Mouse (Mus musculus) MEL (cell line): ENCODE measurements around the gene Dennd2a. TPM values are rescaled to one million over a fixed set of nuclear protein-coding genes. Genes with fewer than 3 reads are reported as not detected.
"Not testable (repeated sequence)": the region's sequence is repeated elsewhere in the genome, so short reads cannot be mapped to it uniquely, and the experiment has no call there.

Experiments
- DNase-seq: peaks from one replicate; pipeline ENCODE4 v3.0.0; 2011; ENCODE audit warnings: low read depth, low spot score
- H3K27ac ChIP-seq: 2 replicates; pipeline ENCODE4 v1.5.1; 2012; ENCODE audit warnings: low read depth, mild to moderate bottlenecking, control low read depth, low read length, moderate library complexity; ENCODE audit not compliant: control insufficient read depth
- H3K27me3 ChIP-seq, 2 experiments: fragments of 150-350 bp in 1 of 2; sonication (generic) in 1 of 2; 2 replicates each; pipeline ENCODE4 v1.6.1; 2012; ENCODE audit warnings: low read length in 2 of 2, mild to moderate bottlenecking in 2 of 2, improper control_type of control experiment in 1 of 2, moderate library complexity in 1 of 2; ENCODE audit not compliant: insufficient read depth in 2 of 2, control insufficient read depth in 1 of 2
- H3K36me3 ChIP-seq, 2 experiments: 2 replicates each; pipeline ENCODE4 v1.6.1; 2012 to 2014; ENCODE audit warnings: low read length in 2 of 2, improper control_type of control experiment in 1 of 2, inconsistent platforms in 1 of 2, mild to moderate bottlenecking in 1 of 2; ENCODE audit not compliant: insufficient read depth in 2 of 2, control insufficient read depth in 1 of 2
- H3K4me1 ChIP-seq, 2 experiments: fragments of 150-350 bp in 1 of 2; sonication (generic) in 1 of 2; 2 replicates each; pipeline ENCODE4 v1.6.1; 2012; ENCODE audit warnings: low read length in 2 of 2, improper control_type of control experiment in 1 of 2, mild to moderate bottlenecking in 1 of 2; ENCODE audit not compliant: insufficient read depth in 2 of 2, control insufficient read depth in 1 of 2
- H3K4me3 ChIP-seq, 2 experiments: fragments of 150-350 bp in 1 of 2; sonication (generic) in 1 of 2; 2 replicates each; pipeline ENCODE4 v1.5.1; 2012; ENCODE audit warnings: low read depth in 2 of 2, low read length in 2 of 2, mild to moderate bottlenecking in 2 of 2, moderate library complexity in 2 of 2, control low read depth in 1 of 2, improper control_type of control experiment in 1 of 2; ENCODE audit not compliant: control insufficient read depth in 1 of 2, insufficient read depth in 1 of 2
- H3K79me2 ChIP-seq: 2 replicates; pipeline ENCODE4 v1.6.1; 2012; ENCODE audit warnings: mild to moderate bottlenecking, low read length, moderate library complexity; ENCODE audit not compliant: control insufficient read depth, poor library complexity, insufficient read depth
- H3K9ac ChIP-seq: 2 replicates; pipeline ENCODE4 v1.6.1; 2012; ENCODE audit warnings: low read depth, mild to moderate bottlenecking, control low read depth, low read length, moderate library complexity; ENCODE audit not compliant: control insufficient read depth, poor library complexity, severe bottlenecking
- H3K9me3 ChIP-seq: fragments of 150-350 bp; sonication (generic); replicated peaks from 2 replicates; pipeline ENCODE4 v1.6.1; 2012; ENCODE audit warnings: mild to moderate bottlenecking, low read length, improper control_type of control experiment, moderate library complexity; ENCODE audit not compliant: insufficient read depth
- ETS1 ChIP-seq: IDR thresholded peaks from 2 replicates; pipeline ENCODE4 v1.6.1; 2012; ENCODE audit warnings: low read depth, mild to moderate bottlenecking, inconsistent platforms, low read length, improper control_type of control experiment, moderate library complexity
- GABPA ChIP-seq: IDR thresholded peaks from 2 replicates; pipeline ENCODE4 v1.6.1; 2012; ENCODE audit warnings: low read depth, mild to moderate bottlenecking, inconsistent platforms, low read length, improper control_type of control experiment, moderate library complexity
- HCFC1 ChIP-seq: IDR thresholded peaks from 2 replicates; pipeline ENCODE4 v1.6.1; 2012; ENCODE audit warnings: low read depth, mild to moderate bottlenecking, inconsistent platforms, low read length, improper control_type of control experiment, moderate library complexity
- JUND ChIP-seq: IDR thresholded peaks from 2 replicates; pipeline ENCODE4 v1.6.1; 2011; ENCODE audit warnings: low read depth, mild to moderate bottlenecking, improper control_type of control experiment, low read length
- MEF2A ChIP-seq: IDR thresholded peaks from 2 replicates; pipeline ENCODE4 v1.6.1; 2014; ENCODE audit warnings: low read depth, mild to moderate bottlenecking, inconsistent platforms, low read length, improper control_type of control experiment; ENCODE audit not compliant: poor library complexity, insufficient replicate concordance, severe bottlenecking; ENCODE audit errors: extremely low read depth
- MYB ChIP-seq: IDR thresholded peaks from 2 replicates; pipeline ENCODE4 v1.6.1; 2011; ENCODE audit warnings: mild to moderate bottlenecking, low read depth, low read length, improper control_type of control experiment
- MYC ChIP-seq: IDR thresholded peaks from 2 replicates; pipeline ENCODE4 v1.6.1; 2011; ENCODE audit warnings: low read depth, mild to moderate bottlenecking, low read length, improper control_type of control experiment, moderate library complexity
- POLR2A ChIP-seq, 2 experiments: IDR thresholded peaks; 2 replicates each; pipeline ENCODE4 v1.6.1; 2011 to 2012; ENCODE audit warnings: low read length in 2 of 2, mild to moderate bottlenecking in 2 of 2, control low read depth in 1 of 2, improper control_type of control experiment in 1 of 2, low read depth in 1 of 2, moderate library complexity in 1 of 2; ENCODE audit not compliant: control insufficient read depth in 1 of 2, insufficient read depth in 1 of 2, poor library complexity in 1 of 2
- POLR2AphosphoS2 ChIP-seq: IDR thresholded peaks from 2 replicates; pipeline ENCODE4 v1.6.1; 2011; ENCODE audit warnings: low read length, improper control_type of control experiment
- SIN3A ChIP-seq: IDR thresholded peaks from 2 replicates; pipeline ENCODE4 v1.6.1; 2012; ENCODE audit warnings: low read length, improper control_type of control experiment, inconsistent platforms
- SMC3 ChIP-seq: IDR thresholded peaks from 2 replicates; pipeline ENCODE4 v1.6.1; 2011; ENCODE audit warnings: low read depth, low read length, improper control_type of control experiment
- TBP ChIP-seq: IDR thresholded peaks from 2 replicates; pipeline ENCODE4 v1.8.0; 2011; ENCODE audit warnings: low read depth, low read length, improper control_type of control experiment
- TCF12 ChIP-seq: IDR thresholded peaks from 2 replicates; pipeline ENCODE4 v1.6.1; 2014; ENCODE audit warnings: low read depth, mild to moderate bottlenecking, inconsistent platforms, low read length, improper control_type of control experiment, moderate library complexity
- polyA plus RNA-seq, 2 experiments: library from polyadenylated mRNA; stranded (reverse) in 1 of 2; unstranded in 1 of 2; fragments of >175 nt in 1 of 2; fragments of >200 nt in 1 of 2; gene quantifications; 2 replicates each; pipeline versions ENCODE4 v1.2.1 to v1.2.4; 2012; ENCODE audit warnings: low replicate concordance in 2 of 2, low read depth in 1 of 2; ENCODE audit not compliant: insufficient read length in 2 of 2, insufficient read depth in 1 of 2, missing spikeins in 1 of 2
- total RNA-seq: library from RNA; depleted of rRNA; stranded (reverse); fragments of 300-350 nt; gene quantifications from 2 replicates; pipeline ENCODE4 v1.2.3, GENCODE M21; 2012

Gene Dennd2a
- total and polyA plus RNA-seq, 3 experiments = 0.15 TPM; not detected in 2

GRCm38 (mm10) chr6:39442786-39443287, 114.8 kb downstream of the Dennd2a start:
- Histone ChIP-seq H3K36me3 (peaks cover 0 to under 1% of the 10 kb centered on the region in 2 experiments; a peak in 1 of 4 replicates), H3K9ac (no peak overlapping the region), H3K27me3 (no peaks in the 10 kb centered on the region), H3K27ac (no peak overlapping the region), H3K4me1 (peaks cover 0 to 5% of the 10 kb centered on the region in 2 experiments; a peak in 2 of 4 replicates), H3K4me3 (no peak overlapping the region), H3K9me3 (no peaks in the 10 kb centered on the region), H3K79me2 (no peaks in the 10 kb centered on the region)
- TF ChIP-seq TBP (no peak), POLR2A (IDR thresholded peaks at IDR 0.05; ENCODE audit: control insufficient read depth in 1 of 2, insufficient read depth in 1 of 2, low read depth in 1 of 2, low read length in 2 of 2, poor library complexity in 1 of 2) (no peak), TCF12 (no peak), ETS1 (no peak), SMC3 (no peak), HCFC1 (no peak), SIN3A (no peak), MYB (no peak), POLR2AphosphoS2 (no peak)
- DNase-seq = no peak

GRCm38 (mm10) chr6:39440207-39440606, 117.5 kb downstream of the Dennd2a start:
- Histone ChIP-seq H3K79me2 (no peaks in the 10 kb centered on the region), H3K36me3 (peaks cover 0 to 4% of the 10 kb centered on the region in 2 experiments; a peak in 2 of 4 replicates), H3K4me3 (no peak overlapping the region), H3K9ac (no peak overlapping the region), H3K27me3 (no peaks in the 10 kb centered on the region), H3K4me1 (peaks cover 7 to 11% of the 10 kb centered on the region in 2 experiments), H3K9me3 (no peaks in the 10 kb centered on the region), H3K27ac (no peak overlapping the region)
- no peak for DNase-seq
- no peak for TF ChIP-seq SIN3A
- TF ChIP-seq MEF2A = no peak
- no peak for TF ChIP-seq JUND
- no peak for TF ChIP-seq MYC
- TF ChIP-seq GABPA = no peak

- DNase-seq, H3K9ac ChIP-seq, H3K27ac ChIP-seq, H3K9me3 ChIP-seq, H3K4me3 ChIP-seq, H3K79me2 ChIP-seq, H3K27me3 ChIP-seq: not testable (repeated sequence)
- Histone ChIP-seq H3K36me3 (peaks cover 0 to 17% of the 10 kb centered on the region in 2 experiments; a peak in 2 of 4 replicates), H3K4me1 (peaks cover 13 to 27% of the 10 kb centered on the region in 2 experiments)
These were observed 120.1 kb downstream of the Dennd2a start for GRCm38 (mm10) chr6:39437519-39437918.
